Mouse (Mus musculus): ENCODE results near the gene Best2.

DNA sequence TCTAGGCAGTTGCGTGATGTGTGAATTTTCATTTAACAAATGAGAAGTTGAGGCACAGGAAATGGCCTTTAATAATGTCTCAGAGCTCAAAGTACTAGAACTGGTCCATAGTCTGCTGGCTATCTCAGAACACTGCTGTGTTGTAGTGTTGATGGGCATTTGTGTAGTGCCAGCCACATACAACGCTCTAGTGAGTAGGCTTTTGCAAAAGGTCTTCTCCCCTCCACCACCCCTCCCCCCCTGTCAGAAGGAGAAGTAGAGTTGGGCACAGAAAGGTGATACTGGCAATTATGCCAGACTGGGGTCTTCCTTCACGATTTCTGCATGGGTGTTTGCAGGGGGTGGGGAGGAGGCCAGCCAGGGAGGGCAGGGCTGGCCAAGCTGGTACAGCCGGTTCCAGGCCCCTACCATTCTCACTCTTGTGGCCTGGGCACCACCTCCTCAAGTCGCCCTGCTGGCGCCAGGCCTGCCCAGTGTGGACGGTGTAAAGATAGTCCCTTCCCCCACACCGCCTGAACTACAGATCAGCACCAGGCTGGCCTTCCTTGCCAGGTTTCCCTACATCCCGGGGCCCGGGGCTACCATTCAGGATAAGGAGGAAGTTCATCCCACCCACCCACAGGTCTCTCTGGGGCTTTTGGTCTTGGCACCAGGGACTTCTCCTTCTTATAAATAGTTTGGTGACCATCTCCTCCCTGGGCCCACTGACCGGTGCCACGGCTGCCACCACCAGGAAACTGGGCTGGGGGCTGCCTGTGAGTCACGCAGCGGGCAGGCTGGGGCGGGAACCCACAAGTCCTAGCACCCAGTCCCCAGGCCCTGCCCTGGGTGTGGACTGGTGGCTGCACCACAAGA lies 32.5 kb downstream of the Best2 start:
- no peak for TF ChIP-seq CTCF (IDR thresholded peaks at IDR 0.05)
- TF ChIP-seq POLR2A (IDR thresholded peaks at IDR 0.05; ENCODE audit: insufficient read depth, low read depth, low read length), result no peak
- no peak for TF ChIP-seq EP300 (IDR thresholded peaks at IDR 0.05; ENCODE audit: insufficient read depth, low read depth, low read length)

Data from heart, adult 2 months (tissue).